Mouse (Mus musculus): Measurements from ENCODE around the gene Gltp. TPM values are rescaled to one million over a fixed set of nuclear protein-coding genes. Genes with fewer than 3 reads are reported as not detected.

The Gltp gene
- polyA plus RNA-seq, 1 experiment from 2014 or later, result 78.5 TPM

DNA sequence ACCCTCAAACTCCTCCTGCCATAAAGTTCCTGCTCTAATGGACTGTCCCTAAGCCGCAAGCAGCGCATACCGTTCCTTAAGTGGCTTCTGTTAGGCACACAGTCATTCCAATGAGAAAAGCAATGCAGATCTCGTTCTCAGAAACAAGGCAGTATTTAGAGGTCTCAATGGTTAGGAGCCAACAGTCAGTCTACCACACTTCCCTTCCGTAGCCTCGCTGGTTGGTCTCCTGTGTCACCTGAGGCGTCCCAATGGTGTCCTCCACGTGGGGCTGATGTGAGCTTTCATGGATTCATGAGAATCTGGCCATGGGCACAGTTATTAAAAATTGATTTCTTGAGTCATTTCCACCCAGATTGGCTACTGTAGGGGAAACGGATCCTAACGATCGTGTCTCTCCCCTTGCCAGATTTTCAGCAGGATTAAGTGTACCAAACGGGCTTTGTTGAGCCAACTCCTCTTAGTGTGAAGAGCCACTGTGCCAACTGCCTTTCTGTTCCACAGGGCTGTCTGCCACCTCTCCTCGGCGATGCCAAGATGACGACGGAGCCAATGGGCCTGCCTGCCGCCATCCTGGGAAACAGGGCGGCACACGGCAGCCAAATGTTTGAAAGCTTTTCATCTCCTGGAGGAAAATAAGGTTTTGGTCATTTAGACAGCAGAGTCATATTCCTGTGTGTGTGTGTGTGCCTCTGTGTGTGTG is 7.4 kb upstream of the Gltp start:
- no peak for ATAC-seq (replicated peaks; ENCODE audit: low FRiP score)
- Histone ChIP-seq H3K4me2 (no peak overlapping the region), H3K27me3 (no peaks in the 10 kb centered on the region), H3K27ac (no peak overlapping the region), H3K9me3 (replicated peaks) (no peaks in the 10 kb centered on the region), H3K36me3 (no peaks in the 10 kb centered on the region), H3K4me1 (no peaks in the 10 kb centered on the region; the same call in 1 of the 2 replicates), H3K4me3 (replicated peaks) (no peak overlapping the region), H3K9ac (no peak overlapping the region)
- 88% methylated on average over 19 of the region's 19 CpGs for WGBS

DNA sequence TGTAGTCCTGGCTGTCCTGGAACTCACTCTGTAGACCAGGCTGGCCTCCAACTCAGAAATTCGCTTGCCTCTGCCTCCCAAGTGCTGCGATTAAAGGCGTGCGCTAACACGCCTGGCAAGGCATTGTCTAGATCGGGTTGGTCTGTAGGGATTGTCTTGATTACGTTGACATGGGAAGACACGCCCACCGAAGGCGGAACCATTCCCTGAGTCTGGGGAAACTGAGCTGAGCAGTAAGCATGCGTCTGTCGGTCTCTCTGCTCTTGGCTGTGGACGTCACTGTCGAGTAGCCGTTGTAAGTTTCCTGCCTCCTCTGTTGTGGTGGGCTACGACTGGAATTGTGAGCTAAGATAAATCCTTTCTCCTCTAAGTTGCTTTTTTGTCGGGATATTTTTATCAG is 6.2 kb upstream of the Gltp start:
- H3K4me1 ChIP-seq, result no peaks in the 10 kb centered on the region
- H3K4me2 ChIP-seq, result no peak overlapping the region
- no peaks in the 10 kb centered on the region for H3K9me3 ChIP-seq (replicated peaks)
- H3K36me3 ChIP-seq, result no peaks in the 10 kb centered on the region
- no peak overlapping the region for H3K4me3 ChIP-seq (replicated peaks)
- no peak overlapping the region for H3K27ac ChIP-seq
- no peak overlapping the region for H3K9ac ChIP-seq
- no peak for ATAC-seq (replicated peaks; ENCODE audit: low FRiP score)
- 83% methylated on average over 17 of the region's 17 CpGs for WGBS
- H3K27me3 ChIP-seq, result no peaks in the 10 kb centered on the region

DNA sequence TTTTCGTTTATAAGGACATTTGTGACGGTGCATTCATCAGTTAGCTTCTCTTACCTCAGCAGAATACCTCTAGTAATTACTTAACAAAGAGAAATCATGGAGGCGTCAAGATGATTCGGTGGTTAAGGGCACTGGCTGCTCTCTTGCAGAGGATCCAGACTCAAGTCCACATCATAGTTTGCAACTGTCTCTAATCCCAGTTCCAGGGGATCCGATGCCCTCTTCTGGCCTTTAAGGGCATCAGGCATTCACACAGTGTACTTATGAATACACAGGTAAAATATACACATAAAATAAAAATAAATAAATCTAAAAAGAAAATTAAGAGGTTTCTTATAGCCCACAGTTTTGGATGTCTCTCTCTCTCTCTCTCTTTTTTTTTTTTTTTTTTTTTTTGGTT is 5.0 kb upstream of the Gltp start:
- H3K4me1 ChIP-seq, result peaks cover 5% of the 10 kb centered on the region
- 60% methylated on average over 5 of the region's 5 CpGs for WGBS
- no peak overlapping the region for H3K4me2 ChIP-seq
- no peak overlapping the region for H3K27ac ChIP-seq
- ATAC-seq (replicated peaks; ENCODE audit: low FRiP score), result no peak
- H3K36me3 ChIP-seq, result no peaks in the 10 kb centered on the region
- H3K27me3 ChIP-seq, result no peaks in the 10 kb centered on the region
- H3K9ac ChIP-seq, result no peak overlapping the region
- no peaks in the 10 kb centered on the region for H3K9me3 ChIP-seq (replicated peaks)
- no peak overlapping the region for H3K4me3 ChIP-seq (replicated peaks)

DNA sequence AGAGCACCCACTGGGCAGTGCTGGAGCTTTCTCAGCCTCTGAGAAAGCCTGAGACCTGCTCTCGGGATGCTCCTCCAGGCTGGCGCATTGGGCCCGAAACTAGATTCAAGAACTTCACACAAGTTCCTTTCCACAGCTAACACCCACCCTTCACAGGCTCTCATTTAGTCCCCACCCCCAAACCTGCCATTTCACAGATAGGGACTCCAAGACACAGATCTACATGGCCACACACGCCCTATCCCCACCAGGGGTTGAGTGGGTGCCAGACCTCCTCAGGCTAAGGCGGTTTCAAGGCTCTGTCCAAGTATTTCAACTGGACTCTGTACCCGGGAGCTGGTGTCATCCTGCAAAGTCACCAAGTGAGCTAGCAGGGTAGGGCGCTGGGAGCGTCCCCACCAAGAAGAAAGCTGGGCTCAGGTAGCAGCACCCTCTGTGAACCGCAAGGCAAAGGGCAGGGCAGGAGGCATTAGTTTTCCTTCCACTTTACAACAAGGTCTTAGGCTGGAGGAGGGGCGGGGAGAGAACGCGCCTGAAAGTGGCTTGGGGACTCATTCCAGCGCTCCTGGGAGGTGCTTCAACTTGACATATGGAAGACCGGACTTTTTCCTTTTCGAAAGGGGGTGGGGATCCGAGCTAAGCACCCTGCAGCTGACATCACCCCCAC is 951 bp downstream of the Gltp start:
- H3K27ac ChIP-seq, result 0 out of 2 replicates have a peak overlapping the region, but pooled peaks have one; percentile 6

DNA sequence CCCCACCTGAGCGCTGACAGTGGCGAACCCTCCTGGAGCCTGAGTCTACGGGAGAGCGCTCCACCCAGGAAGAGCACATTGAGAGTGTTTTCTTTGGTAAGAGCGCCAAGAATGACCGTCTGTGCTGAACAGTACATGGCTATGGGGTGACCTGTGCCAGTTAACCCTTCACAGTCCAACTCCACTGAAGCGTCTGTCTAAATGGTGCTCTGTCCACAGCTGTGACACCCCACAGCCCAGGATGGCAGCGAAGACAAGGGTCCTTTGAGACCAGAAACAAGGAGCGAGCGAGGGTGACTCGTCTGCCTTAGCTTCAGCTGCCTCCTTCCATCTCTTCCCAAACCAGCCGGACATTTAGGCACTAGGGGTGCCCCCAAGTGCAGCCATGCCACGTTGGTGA is 2.1 kb downstream of the Gltp start:
- H3K4me3 ChIP-seq (replicated peaks), result no peak overlapping the region
- no peaks in the 10 kb centered on the region for H3K27me3 ChIP-seq
- no peaks in the 10 kb centered on the region for H3K9me3 ChIP-seq (replicated peaks)
- WGBS, result 83% methylated on average over 13 of the region's 13 CpGs
- H3K27ac ChIP-seq, result no peak overlapping the region
- H3K9ac ChIP-seq, result no peak overlapping the region
- no peak for ATAC-seq (replicated peaks; ENCODE audit: low FRiP score)
- H3K36me3 ChIP-seq, result no peaks in the 10 kb centered on the region
- peak overlapping the region; percentile 12; the same call in 1 of the 2 replicates for H3K4me2 ChIP-seq
- peaks cover 49% of the 10 kb centered on the region for H3K4me1 ChIP-seq

More for the DNA sequence above, 951 bp downstream of the Gltp start:
- no peaks in the 10 kb centered on the region for H3K9me3 ChIP-seq (replicated peaks)
- ATAC-seq (replicated peaks; ENCODE audit: low FRiP score), result no peak
- H3K27me3 ChIP-seq, result no peaks in the 10 kb centered on the region
- WGBS, result 17% methylated on average over 16 of the region's 16 CpGs
- H3K4me1 ChIP-seq, result peaks cover 40% of the 10 kb centered on the region
- H3K4me2 ChIP-seq, result peak overlapping the region; percentile 96
- no peaks in the 10 kb centered on the region for H3K36me3 ChIP-seq
- peak overlapping the region; percentile 72 for H3K4me3 ChIP-seq (replicated peaks)
- H3K9ac ChIP-seq, result peak overlapping the region; percentile 71

DNA sequence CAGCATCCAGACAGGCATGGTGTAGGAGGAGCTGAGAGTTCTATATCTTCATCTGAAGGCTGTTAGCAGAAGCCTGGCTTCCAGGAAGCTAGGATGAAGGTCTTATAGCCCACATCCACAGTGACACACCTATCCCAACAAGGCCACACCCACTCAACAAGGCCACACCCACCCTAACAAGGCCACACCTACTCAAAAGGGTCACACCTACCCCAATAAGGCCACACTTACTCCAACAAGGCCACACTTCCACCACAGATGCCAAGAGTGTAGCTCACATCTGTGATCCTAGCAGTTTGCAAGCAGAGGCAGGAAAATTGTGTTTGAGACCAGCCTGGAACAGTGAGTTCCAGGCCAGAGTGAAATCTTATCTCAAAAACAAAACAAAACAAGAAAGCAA is 2.9 kb downstream of the Gltp start:
- no peaks in the 10 kb centered on the region for H3K27me3 ChIP-seq
- no peak overlapping the region for H3K27ac ChIP-seq
- H3K9ac ChIP-seq, result no peak overlapping the region
- no peak overlapping the region for H3K4me3 ChIP-seq (replicated peaks)
- H3K4me2 ChIP-seq, result no peak overlapping the region
- no peak for ATAC-seq (replicated peaks; ENCODE audit: low FRiP score)
- peaks cover 57% of the 10 kb centered on the region for H3K4me1 ChIP-seq
- no peaks in the 10 kb centered on the region for H3K36me3 ChIP-seq
- no peaks in the 10 kb centered on the region for H3K9me3 ChIP-seq (replicated peaks)

DNA sequence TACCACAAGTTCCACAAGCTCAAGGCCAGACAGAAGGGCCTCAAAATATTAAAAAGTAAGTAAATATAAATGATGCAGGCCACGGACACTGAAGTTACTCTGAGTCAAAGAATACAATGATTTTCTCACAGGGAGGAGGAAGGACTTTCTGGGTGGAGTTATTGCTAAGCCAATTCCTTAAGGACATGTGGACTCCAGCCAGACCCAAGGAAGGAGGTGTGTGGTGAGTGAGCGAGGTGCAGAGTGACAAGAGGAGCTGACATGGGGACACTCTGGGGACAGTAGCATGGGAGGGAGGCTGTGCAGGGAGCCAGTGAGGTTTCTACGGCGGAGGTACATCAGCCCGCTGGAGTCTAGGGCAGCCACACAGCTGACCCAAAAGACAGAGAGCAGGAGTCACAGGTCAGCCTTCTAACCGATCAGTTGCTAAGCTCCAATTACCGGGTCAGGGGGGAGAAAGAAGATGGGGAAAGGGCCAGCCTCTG is 4.0 kb downstream of the Gltp start:
- Histone ChIP-seq H3K27me3 (no peaks in the 10 kb centered on the region), H3K27ac (no peak overlapping the region), H3K4me1 (peaks cover 68% of the 10 kb centered on the region), H3K4me2 (no peak overlapping the region), H3K9me3 (replicated peaks) (no peaks in the 10 kb centered on the region), H3K36me3 (no peaks in the 10 kb centered on the region), H3K9ac (no peak overlapping the region), H3K4me3 (replicated peaks) (no peak overlapping the region)
- WGBS, result 40% methylated on average over 7 of the region's 7 CpGs
- ATAC-seq (replicated peaks; ENCODE audit: low FRiP score), result no peak

DNA sequence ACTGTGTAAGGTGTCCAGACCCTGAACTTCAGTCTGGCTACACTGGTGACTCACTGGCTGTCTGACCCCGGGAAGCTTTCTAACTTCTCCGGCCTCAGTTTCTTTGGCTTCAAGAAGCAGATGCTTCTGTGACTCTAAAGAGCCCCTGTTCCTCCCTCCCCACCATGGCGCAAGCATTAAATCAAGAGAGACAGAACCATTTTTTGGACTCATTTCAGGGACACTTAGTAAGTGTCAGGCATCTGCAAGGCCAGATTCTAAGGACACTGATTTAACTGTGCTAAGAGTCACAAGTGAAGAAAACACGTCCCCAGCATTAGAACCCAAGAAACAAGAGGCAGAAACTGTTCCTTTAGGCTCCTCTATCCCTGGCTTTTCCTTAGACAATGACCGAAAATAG is 4.8 kb downstream of the Gltp start:
- no peaks in the 10 kb centered on the region for H3K27me3 ChIP-seq
- H3K36me3 ChIP-seq, result no peaks in the 10 kb centered on the region
- H3K4me3 ChIP-seq (replicated peaks), result no peak overlapping the region
- no peaks in the 10 kb centered on the region for H3K9me3 ChIP-seq (replicated peaks)
- WGBS, result 85% methylated on average over 5 of the region's 5 CpGs
- no peak overlapping the region for H3K4me2 ChIP-seq
- no peak overlapping the region for H3K27ac ChIP-seq
- no peak overlapping the region for H3K9ac ChIP-seq
- H3K4me1 ChIP-seq, result peaks cover 72% of the 10 kb centered on the region
- no peak for ATAC-seq (replicated peaks; ENCODE audit: low FRiP score)

DNA sequence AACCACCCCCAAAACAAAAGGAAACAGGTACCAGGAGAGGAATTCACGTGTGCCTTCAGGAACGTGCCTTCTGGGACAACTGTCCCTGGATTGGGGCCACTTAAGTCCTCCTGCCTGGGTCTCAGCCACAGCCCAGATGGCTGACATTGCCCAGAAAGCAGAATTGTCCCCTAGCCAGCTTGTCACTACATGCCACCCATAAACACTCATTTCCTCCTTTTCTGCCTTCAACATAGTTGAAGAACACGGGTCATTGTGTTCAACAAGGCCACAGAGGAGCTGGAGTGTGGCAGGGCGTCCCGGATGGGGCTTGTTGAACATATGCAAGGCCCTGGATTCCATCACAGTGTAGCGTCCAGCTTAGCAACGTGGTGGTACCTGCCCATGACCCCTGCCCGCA is 9.1 kb downstream of the Gltp start:
- H3K4me3 ChIP-seq (replicated peaks), result no peak overlapping the region
- peak overlapping the region; percentile 54 for H3K27ac ChIP-seq
- no peak overlapping the region for H3K4me2 ChIP-seq
- H3K4me1 ChIP-seq, result peaks cover 69% of the 10 kb centered on the region
- H3K27me3 ChIP-seq, result no peaks in the 10 kb centered on the region
- 56% methylated on average over 8 of the region's 8 CpGs for WGBS
- no peak for ATAC-seq (replicated peaks; ENCODE audit: low FRiP score)
- peaks cover 5% of the 10 kb centered on the region; the same call in 1 of the 2 replicates for H3K36me3 ChIP-seq
- H3K9ac ChIP-seq, result 0 out of 2 replicates have a peak overlapping the region, but pooled peaks have one; percentile 18
- H3K9me3 ChIP-seq (replicated peaks), result no peaks in the 10 kb centered on the region

DNA sequence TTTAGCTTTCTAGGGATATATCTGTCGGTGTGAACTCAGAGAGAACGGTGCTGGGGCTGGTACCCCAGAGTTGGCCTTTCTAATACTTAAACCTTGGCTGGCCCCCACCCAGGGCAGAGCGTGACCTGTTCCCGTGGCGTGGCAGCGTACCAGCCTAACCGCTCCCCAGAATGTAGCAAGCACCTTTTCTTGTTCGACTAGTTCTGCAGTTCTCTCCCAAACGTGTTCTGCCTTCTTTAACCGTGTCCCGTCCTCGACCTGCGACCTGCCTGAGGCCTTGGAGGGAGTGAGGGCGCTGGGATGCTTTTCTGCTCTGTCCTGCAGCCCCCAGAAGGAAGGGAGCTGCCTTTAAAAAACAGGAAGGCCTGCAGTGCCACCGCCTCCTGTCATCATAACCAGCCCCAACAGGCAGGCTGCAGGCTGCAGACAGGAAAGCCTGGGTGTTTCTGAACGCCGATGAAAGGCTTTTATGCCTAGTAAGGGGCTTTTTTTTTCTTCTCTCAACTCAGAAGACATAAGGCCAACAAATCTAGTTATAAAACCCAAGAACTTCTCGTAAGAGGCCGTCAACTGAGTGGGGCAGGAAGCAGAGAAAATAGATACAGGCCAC is 10.0 kb downstream of the Gltp start:
- H3K9me3 ChIP-seq (replicated peaks), result no peaks in the 10 kb centered on the region
- H3K36me3 ChIP-seq, result peaks cover 13% of the 10 kb centered on the region; the same call in 1 of the 2 replicates
- H3K27me3 ChIP-seq, result no peaks in the 10 kb centered on the region
- H3K4me2 ChIP-seq, result no peak overlapping the region
- no peak for ATAC-seq (replicated peaks; ENCODE audit: low FRiP score)
- H3K27ac ChIP-seq, result peak overlapping the region; percentile 54
- 50% methylated on average over 19 of the region's 19 CpGs for WGBS
- H3K4me1 ChIP-seq, result peaks cover 69% of the 10 kb centered on the region
- H3K4me3 ChIP-seq (replicated peaks), result no peak overlapping the region
- no peak overlapping the region for H3K9ac ChIP-seq

DNA sequence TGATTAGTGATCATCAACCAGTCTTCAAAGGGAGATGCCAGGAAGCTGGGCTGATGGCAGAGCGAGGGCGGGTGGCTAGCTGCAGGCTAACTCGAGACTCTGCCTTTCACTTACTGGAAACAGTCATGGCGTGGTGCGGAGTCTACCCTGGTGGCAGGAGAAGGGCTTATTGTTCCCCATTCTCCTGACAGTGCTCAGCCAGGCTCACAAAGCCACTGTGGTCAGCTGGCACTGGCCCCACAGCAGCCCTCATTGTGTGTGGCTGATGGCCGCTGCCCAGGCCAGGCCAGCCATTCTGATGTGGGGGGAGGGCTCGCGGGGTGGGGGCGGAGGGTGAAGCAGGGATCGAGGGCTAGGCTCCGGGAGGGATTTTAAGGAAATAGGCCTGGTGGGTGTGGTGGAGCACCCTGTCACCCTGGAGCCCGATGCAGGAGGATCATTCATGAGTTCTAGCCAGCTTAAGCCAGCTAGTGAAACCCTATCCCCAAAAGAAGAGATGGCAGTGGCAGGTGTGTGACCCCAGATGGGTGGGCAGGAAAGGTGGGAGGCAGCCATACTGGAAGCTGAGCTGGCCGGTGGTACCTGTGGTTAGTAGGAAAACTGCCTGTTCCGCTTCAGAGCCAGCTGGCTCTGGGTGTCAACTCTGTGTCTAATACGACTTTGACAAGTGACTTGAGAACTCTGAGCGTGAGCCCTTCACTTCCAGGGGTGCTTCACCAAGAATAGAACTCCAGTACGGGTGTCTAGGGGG is 10.8 kb downstream of the Gltp start:
- H3K4me3 ChIP-seq (replicated peaks), result no peak overlapping the region
- peak overlapping the region; percentile 54 for H3K27ac ChIP-seq
- H3K27me3 ChIP-seq, result no peaks in the 10 kb centered on the region
- no peak overlapping the region for H3K4me2 ChIP-seq
- no peaks in the 10 kb centered on the region for H3K9me3 ChIP-seq (replicated peaks)
- H3K9ac ChIP-seq, result no peak overlapping the region
- ATAC-seq (replicated peaks; ENCODE audit: low FRiP score), result 0 out of 2 replicates have a peak, but pooled peaks have one; percentile 30
- peaks cover 13% of the 10 kb centered on the region; the same call in 1 of the 2 replicates for H3K36me3 ChIP-seq
- H3K4me1 ChIP-seq, result peaks cover 63% of the 10 kb centered on the region
- WGBS, result 53% methylated on average over 17 of the region's 17 CpGs
